Mouse (Mus musculus) neural tube, embryonic 13.5 days (tissue): Measurements from ENCODE around the gene Mpi. TPM values are rescaled to one million over a fixed set of nuclear protein-coding genes. Genes with fewer than 3 reads are reported as not detected.

ENCODE experiments used
- ATAC-seq: fragments of 200-750 bp; cut with Nextera tagmentation; 2 replicates; pipeline ENCODE4 v1.8.0; 2017; ENCODE audit warnings: low read depth, mild to moderate bottlenecking, moderate TSS enrichment, moderate library complexity
- H3K27ac ChIP-seq: fragments of 300-500 bp; sonication (generic); replicated peaks from 2 replicates; pipeline ENCODE4 v1.5.1; 2015; ENCODE audit warnings: moderate library complexity, mild to moderate bottlenecking, inconsistent platforms
- H3K27me3 ChIP-seq: fragments of 300-500 bp; sonication (generic); 2 replicates; pipeline ENCODE4 v1.6.1; 2015; ENCODE audit warnings: mild to moderate bottlenecking, inconsistent platforms
- H3K36me3 ChIP-seq: fragments of 300-500 bp; sonication (generic); 2 replicates; pipeline ENCODE4 v1.6.1; 2015; ENCODE audit warnings: mild to moderate bottlenecking, inconsistent platforms
- H3K4me1 ChIP-seq: fragments of 300-500 bp; sonication (generic); replicated peaks from 2 replicates; pipeline ENCODE4 v1.6.1; 2015; ENCODE audit warnings: inconsistent platforms
- H3K4me2 ChIP-seq: fragments of 300-500 bp; sonication (generic); 2 replicates; pipeline ENCODE4 v1.6.1; 2015; ENCODE audit warnings: inconsistent platforms, mild to moderate bottlenecking, moderate library complexity
- H3K4me3 ChIP-seq: fragments of 300-500 bp; sonication (generic); 2 replicates; pipeline ENCODE4 v1.5.1; 2015; ENCODE audit warnings: mild to moderate bottlenecking, inconsistent platforms
- H3K9ac ChIP-seq: fragments of 300-500 bp; sonication (generic); 2 replicates; pipeline ENCODE4 v1.6.1; 2015; ENCODE audit warnings: moderate library complexity, mild to moderate bottlenecking, inconsistent platforms
- H3K9me3 ChIP-seq: fragments of 300-500 bp; sonication (generic); 2 replicates; pipeline ENCODE4 v1.6.1; 2016; ENCODE audit warnings: inconsistent platforms
- WGBS: fragments of 180-500 bp; shearing (Covaris S2); methylation state at CpG from one replicate; pipeline ENCODE4 v1.1.7; 2015; 5-methylcytosine and 5-hydroxymethylcytosine counted together
- polyA plus RNA-seq: library from polyadenylated mRNA; unstranded; fragments of >200 nt; fragmentation: Nextera tagmentation; extraction: Ambion mirVana; gene quantifications from 2 replicates; pipeline ENCODE4 v1.2.1, GENCODE M21; 2015

Mpi gene
- polyA plus RNA-seq: 70.8 and 73.1 TPM in 2 replicates

GRCm38 (mm10) chr9:57552139-57552887 lies at the start of gene Mpi:
Gene Mpi, minus strand, starts transcription at chr9:57552763.
- under 1% methylated on average over 28 of the region's 28 CpGs for WGBS
- Histone ChIP-seq H3K9ac (peak within 1 kb of the TSS; percentile 82), H3K27me3 (no peaks in the 10 kb centered on the region), H3K27ac (no peak within 1 kb of the TSS), H3K4me3 (peak within 1 kb of the TSS; percentile 60), H3K36me3 (peaks cover 32% of the 10 kb centered on the region), H3K4me1 (peaks cover 39% of the 10 kb centered on the region), H3K9me3 (no peaks in the 10 kb centered on the region), H3K4me2 (peak within 1 kb of the TSS; percentile 70)
- ATAC-seq: peak; percentile 58; the same call in 1 of the 2 replicates

GRCm38 (mm10) chr9:57602098-57602497 lies 49.5 kb upstream of the Mpi start:
- peaks cover 45% of the 10 kb centered on the region for H3K4me1 ChIP-seq
- 73% methylated on average over 8 of the region's 8 CpGs for WGBS
- no peak overlapping the region for H3K4me3 ChIP-seq

GRCm38 (mm10) chr9:57601353-57601706 lies 48.8 kb upstream of the Mpi start:
- Histone ChIP-seq H3K27ac (no peak overlapping the region), H3K4me1 (peaks cover 40% of the 10 kb centered on the region), H3K4me2 (no peak overlapping the region), H3K27me3 (peaks cover 25% of the 10 kb centered on the region), H3K4me3 (no peak overlapping the region), H3K36me3 (0 out of 2 replicates have a peak, but pooled peaks cover under 1% of the 10 kb centered on the region), H3K9me3 (no peaks in the 10 kb centered on the region), H3K9ac (no peak overlapping the region)
- WGBS: 74% methylated on average over 2 of the region's 2 CpGs
- ATAC-seq: no peak

More at GRCm38 (mm10) chr9:57602098-57602497, 49.5 kb upstream of the Mpi start:
- H3K4me2 ChIP-seq: no peak overlapping the region
- no peak overlapping the region for H3K27ac ChIP-seq
- no peaks in the 10 kb centered on the region for H3K36me3 ChIP-seq
- no peaks in the 10 kb centered on the region for H3K9me3 ChIP-seq
- H3K27me3 ChIP-seq: peaks cover 32% of the 10 kb centered on the region
- ATAC-seq: no peak
- no peak overlapping the region for H3K9ac ChIP-seq

DNA sequence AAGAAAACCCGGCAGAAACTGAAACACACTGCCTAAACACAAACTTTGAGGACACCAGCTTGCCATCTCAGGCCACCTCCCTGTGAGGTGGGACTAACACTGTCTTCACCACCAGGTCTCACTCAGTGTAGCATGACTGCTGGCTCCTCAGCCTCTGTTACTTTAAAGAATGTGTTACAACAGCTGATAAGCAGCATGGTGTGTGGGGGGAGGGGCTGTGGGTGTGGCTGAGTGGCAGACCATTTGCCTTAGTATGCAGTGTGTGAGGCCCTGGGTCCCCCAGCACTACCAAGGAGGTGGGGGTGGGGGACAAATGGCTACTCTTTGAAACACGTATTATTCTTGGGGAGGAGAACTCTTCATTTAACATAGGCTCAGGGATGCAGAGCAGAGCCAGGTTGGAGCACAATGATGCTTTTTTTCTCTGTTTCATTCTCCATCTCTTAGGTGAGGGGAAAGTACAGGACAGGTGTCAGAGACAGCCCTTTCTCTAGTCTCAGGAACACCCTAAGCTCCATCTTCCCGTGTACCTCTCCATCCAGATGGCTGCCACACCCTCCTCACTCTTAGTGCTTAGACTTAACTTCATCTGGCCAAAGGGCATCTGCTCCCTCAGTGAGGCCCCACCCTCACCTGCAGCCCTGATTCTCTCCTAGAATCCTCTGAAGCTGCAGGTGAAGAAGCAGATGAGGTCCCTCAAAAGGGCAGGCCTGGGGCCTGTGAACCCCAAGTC lies 48.2 kb upstream of the Mpi start:
- H3K9ac ChIP-seq: no peak overlapping the region
- H3K27ac ChIP-seq: no peak overlapping the region
- peaks cover 20% of the 10 kb centered on the region for H3K27me3 ChIP-seq
- peaks cover 34% of the 10 kb centered on the region for H3K4me1 ChIP-seq
- 0 out of 2 replicates have a peak, but pooled peaks have one; percentile 19 for ATAC-seq
- no peak overlapping the region for H3K4me2 ChIP-seq
- 13% methylated on average over 3 of the region's 3 CpGs for WGBS
- no peaks in the 10 kb centered on the region for H3K9me3 ChIP-seq
- H3K4me3 ChIP-seq: no peak overlapping the region
- H3K36me3 ChIP-seq: 0 out of 2 replicates have a peak, but pooled peaks cover 5% of the 10 kb centered on the region

- peaks cover 33% of the 10 kb centered on the region for H3K4me1 ChIP-seq
- no peaks in the 10 kb centered on the region for H3K9me3 ChIP-seq
- H3K9ac ChIP-seq: no peak overlapping the region
- no peak overlapping the region for H3K4me2 ChIP-seq
- 62% methylated on average over 8 of the region's 8 CpGs for WGBS
- 0 out of 2 replicates have a peak, but pooled peaks have one; percentile 20 for ATAC-seq
- H3K27ac ChIP-seq: no peak overlapping the region
- peaks cover 2% of the 10 kb centered on the region; the same call in 1 of the 2 replicates for H3K27me3 ChIP-seq
- peaks cover 21% of the 10 kb centered on the region for H3K36me3 ChIP-seq
- H3K4me3 ChIP-seq: no peak overlapping the region
Measured at GRCm38 (mm10) chr9:57598851-57599563, 46.4 kb upstream of the Mpi start.

DNA sequence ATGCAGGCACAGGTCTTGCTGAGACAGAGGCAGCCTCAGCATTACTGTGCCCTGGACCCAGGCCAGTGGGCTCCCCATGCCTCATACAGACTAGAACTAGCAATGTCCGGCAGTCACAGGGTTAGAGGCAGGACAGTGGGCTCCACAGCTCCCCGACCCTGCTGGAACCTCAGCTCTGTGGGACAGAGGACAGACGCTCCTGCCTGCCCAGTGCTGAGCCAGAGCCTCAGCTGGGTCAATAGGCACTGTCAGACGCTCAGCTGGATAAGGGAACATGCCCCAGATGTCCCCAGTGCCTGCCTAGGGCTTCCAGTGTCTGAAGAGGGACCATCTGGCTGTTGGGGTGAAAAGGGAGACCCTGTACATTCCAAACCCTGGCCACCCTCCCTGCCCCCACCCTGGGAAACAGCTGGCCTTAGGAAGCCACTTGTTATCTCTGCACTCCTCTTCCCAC lies 45.4 kb upstream of the Mpi start:
- Histone ChIP-seq H3K9me3 (no peaks in the 10 kb centered on the region), H3K27me3 (no peaks in the 10 kb centered on the region), H3K27ac (peak overlapping the region; percentile 46; the same call in 1 of the 2 replicates), H3K4me2 (no peak overlapping the region), H3K9ac (peak overlapping the region; percentile 41; the same call in 1 of the 2 replicates), H3K4me1 (peaks cover 33% of the 10 kb centered on the region), H3K36me3 (peaks cover 31% of the 10 kb centered on the region), H3K4me3 (no peak overlapping the region)
- 23% methylated on average over 4 of the region's 4 CpGs for WGBS
- ATAC-seq: no peak

DNA sequence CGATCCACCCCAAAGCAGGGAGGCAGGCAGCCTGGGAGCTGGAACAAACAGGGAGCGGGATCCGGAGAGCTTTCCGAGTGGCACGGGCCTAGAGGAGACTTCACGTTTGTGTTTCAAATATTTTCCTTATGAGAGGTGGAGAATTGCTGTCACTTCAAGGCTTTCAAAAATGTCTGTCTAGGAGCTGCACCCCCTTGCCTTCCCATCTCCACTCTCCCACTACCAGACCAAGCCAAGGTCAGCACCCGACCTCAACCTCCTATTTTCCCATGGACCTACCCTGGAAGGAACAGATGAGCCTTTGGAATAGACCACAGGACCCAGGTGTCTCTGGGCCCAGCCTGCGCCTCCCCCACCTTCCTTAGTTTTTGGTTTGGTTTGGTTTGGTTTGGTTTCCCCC lies 44.7 kb upstream of the Mpi start:
- H3K9ac ChIP-seq: 0 out of 2 replicates have a peak overlapping the region, but pooled peaks have one; percentile 41
- peaks cover 33% of the 10 kb centered on the region for H3K4me1 ChIP-seq
- ATAC-seq: no peak
- H3K4me3 ChIP-seq: no peak overlapping the region
- H3K27me3 ChIP-seq: no peaks in the 10 kb centered on the region
- 91% methylated on average over 8 of the region's 8 CpGs for WGBS
- no peak overlapping the region for H3K27ac ChIP-seq
- peaks cover 38% of the 10 kb centered on the region for H3K36me3 ChIP-seq
- H3K4me2 ChIP-seq: no peak overlapping the region
- H3K9me3 ChIP-seq: no peaks in the 10 kb centered on the region

GRCm38 (mm10) chr9:57594174-57594509 lies 41.6 kb upstream of the Mpi start:
- H3K4me2 ChIP-seq: no peak overlapping the region
- no peaks in the 10 kb centered on the region for H3K27me3 ChIP-seq
- no peak overlapping the region for H3K9ac ChIP-seq
- peaks cover 44% of the 10 kb centered on the region for H3K36me3 ChIP-seq
- peaks cover 34% of the 10 kb centered on the region for H3K4me1 ChIP-seq
- WGBS: 87% methylated on average over 9 of the region's 9 CpGs
- H3K27ac ChIP-seq: no peak overlapping the region
- no peaks in the 10 kb centered on the region for H3K9me3 ChIP-seq
- no peak overlapping the region for H3K4me3 ChIP-seq
- no peak for ATAC-seq

DNA sequence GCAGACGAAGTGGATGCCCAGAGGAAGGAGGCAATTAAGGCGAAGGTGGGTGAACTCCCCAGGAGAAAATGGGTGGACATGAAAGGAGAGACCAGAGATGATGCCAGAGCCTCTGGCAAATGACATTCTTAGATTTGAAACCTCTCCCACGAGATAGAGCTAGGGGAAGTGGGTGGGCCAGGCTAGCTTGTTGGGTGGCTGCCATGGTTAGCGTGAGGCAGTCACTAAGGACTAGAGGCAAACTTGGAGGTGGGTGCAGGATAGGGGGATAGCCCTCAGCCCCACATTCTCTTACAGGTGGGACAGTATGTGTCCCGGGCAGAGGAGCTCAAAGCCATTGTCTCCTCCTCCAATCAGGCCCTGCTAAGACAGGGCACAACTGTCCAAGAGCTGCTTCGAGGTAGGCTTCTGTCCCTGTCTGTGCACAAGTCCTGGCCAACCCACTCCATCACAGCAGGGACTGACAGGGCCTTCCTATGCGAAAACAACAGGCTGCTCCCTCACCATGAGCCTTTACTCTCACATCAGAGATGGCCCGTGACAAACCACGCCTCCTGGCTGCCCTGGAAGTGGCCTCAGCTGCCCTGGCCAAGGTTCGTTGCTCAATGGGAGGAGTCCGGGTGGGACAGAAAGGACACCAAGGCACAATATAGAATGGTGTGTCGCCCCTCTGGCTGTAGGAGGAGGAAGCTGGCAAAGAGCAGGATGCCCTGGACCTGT lies 41.1 kb upstream of the Mpi start:
- ATAC-seq: no peak
- WGBS: 55% methylated on average over 12 of the region's 12 CpGs
- H3K9ac ChIP-seq: no peak overlapping the region
- H3K4me3 ChIP-seq: no peak overlapping the region
- peaks cover 44% of the 10 kb centered on the region for H3K36me3 ChIP-seq
- H3K27ac ChIP-seq: no peak overlapping the region
- peaks cover 34% of the 10 kb centered on the region for H3K4me1 ChIP-seq
- H3K4me2 ChIP-seq: no peak overlapping the region
- no peaks in the 10 kb centered on the region for H3K27me3 ChIP-seq
- H3K9me3 ChIP-seq: no peaks in the 10 kb centered on the region

DNA sequence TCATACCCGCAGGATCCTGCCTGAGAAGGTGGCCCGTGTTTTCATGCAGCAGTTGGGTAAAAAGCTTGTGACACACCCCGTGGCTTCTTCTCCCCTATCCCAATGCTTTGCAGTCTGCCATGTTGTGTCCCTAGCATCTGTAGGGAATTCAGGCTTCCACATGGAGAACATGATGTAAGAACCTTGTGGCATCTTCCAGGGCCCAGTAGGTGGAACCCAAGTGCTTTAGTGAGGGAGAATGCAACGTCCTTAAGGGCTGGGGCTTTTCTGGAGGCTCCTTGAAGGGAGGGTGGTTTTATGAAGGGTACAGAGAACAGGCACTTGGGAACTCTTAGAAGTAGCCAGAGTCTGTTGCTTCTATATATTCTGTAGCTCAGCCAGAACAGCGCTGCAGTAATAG lies 38.2 kb upstream of the Mpi start:
- 0 out of 2 replicates have a peak overlapping the region, but pooled peaks have one; percentile 82 for H3K9ac ChIP-seq
- peaks cover 61% of the 10 kb centered on the region for H3K36me3 ChIP-seq
- ATAC-seq: no peak
- no peaks in the 10 kb centered on the region for H3K27me3 ChIP-seq
- H3K9me3 ChIP-seq: no peaks in the 10 kb centered on the region
- 42% methylated on average over 5 of the region's 5 CpGs for WGBS
- H3K27ac ChIP-seq: no peak overlapping the region
- peak overlapping the region; percentile 70; the same call in 1 of the 2 replicates for H3K4me3 ChIP-seq
- H3K4me2 ChIP-seq: peak overlapping the region; percentile 92; the same call in 1 of the 2 replicates
- peaks cover 23% of the 10 kb centered on the region for H3K4me1 ChIP-seq
